Mouse (Mus musculus) bone marrow, adult 2 months (tissue): Measurements from ENCODE around the gene Taar7b.

Experiments
- CTCF ChIP-seq: fragments of 200-500 bp; IDR thresholded peaks from 2 replicates; pipeline ENCODE4 v1.5.1; 2011; ENCODE audit warnings: low read length, control low read depth; ENCODE audit not compliant: control insufficient read depth, insufficient read depth
- POLR2A ChIP-seq: fragments of 200-500 bp; IDR thresholded peaks from 2 replicates; pipeline ENCODE4 v1.6.1; 2011; ENCODE audit warnings: low read depth, mild to moderate bottlenecking, control low read depth, low read length, borderline replicate concordance; ENCODE audit not compliant: control insufficient read depth

DNA sequence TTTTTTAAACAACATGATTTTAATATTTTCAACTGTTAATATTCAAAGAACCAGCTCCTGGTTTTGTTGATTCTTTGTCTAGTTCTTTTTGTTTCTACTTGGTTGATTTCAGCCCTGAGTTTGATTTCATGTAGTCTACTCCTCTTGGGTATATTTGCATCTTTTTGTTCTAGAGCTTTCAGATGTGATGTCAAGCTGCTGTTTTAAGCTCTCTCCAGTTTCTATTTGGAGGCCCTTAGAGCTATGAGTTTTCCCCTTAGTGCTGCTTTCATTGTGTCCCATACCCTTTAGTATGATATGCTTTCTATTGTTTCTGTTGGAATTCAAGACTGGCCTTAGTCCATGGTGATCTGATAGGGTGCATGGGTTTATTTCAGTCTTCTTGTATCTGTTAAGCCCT, 31.6 kb downstream of the Taar7b start:
- TF ChIP-seq CTCF (no peak), POLR2A (no peak)
